Mouse (Mus musculus): ENCODE data around the gene Gm26992. TPM values are rescaled to one million over a fixed set of nuclear protein-coding genes. Genes with fewer than 3 reads are reported as not detected.

The Gm26992 gene
- polyA plus RNA-seq, 1 experiment from 2014 or later: not detected

GRCm38 (mm10) chrX:103499374-103499773 lies 77.6 kb downstream of the Gm26992 start:
- 91% methylated on average over 3 of the region's 3 CpGs for WGBS
- no peaks in the 10 kb centered on the region for H3K27me3 ChIP-seq (replicated peaks; ENCODE audit: control insufficient read depth, insufficient read depth, low read length)
- H3K27ac ChIP-seq (ENCODE audit: low read length): no peak overlapping the region
- no peaks in the 10 kb centered on the region; the same call in 1 of the 2 replicates for H3K4me1 ChIP-seq (ENCODE audit: control insufficient read depth, insufficient read depth, low read length)
- H3K4me3 ChIP-seq (ENCODE audit: low read length): no peak overlapping the region
- no peak overlapping the region for H3K4me2 ChIP-seq (ENCODE audit: low read depth, low read length)
- ATAC-seq: no peak
- no peak overlapping the region for H3K9ac ChIP-seq (ENCODE audit: low read depth, low read length)
- no peaks in the 10 kb centered on the region for H3K9me3 ChIP-seq (ENCODE audit: control insufficient read depth, low read length)
- no peaks in the 10 kb centered on the region; the same call in 1 of the 2 replicates for H3K36me3 ChIP-seq (ENCODE audit: control insufficient read depth, insufficient read depth, low read length)

DNA sequence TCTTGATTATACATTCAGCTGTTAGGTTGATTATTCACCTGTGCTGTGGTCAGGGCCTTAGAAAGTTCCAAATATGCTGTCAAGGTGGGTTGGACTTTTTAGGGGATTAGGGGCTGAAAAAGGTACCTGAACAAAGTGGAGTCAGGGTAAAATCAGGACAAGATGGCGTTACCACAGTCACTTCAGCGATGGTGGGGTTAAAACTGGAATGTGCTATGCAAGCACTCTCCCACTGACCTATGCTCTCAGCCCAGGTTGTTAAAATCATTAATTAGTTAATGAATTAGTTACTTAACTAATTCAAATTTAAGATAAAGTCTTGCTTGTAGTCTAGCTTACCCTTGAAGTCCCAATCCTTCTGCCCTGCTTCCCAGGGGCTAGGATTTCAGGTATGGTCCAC lies 78.3 kb downstream of the Gm26992 start:
- Histone ChIP-seq H3K4me2 (ENCODE audit: low read depth, low read length) (no peak overlapping the region), H3K4me3 (ENCODE audit: low read length) (no peak overlapping the region), H3K27ac (ENCODE audit: low read length) (no peak overlapping the region), H3K4me1 (ENCODE audit: control insufficient read depth, insufficient read depth, low read length) (no peaks in the 10 kb centered on the region), H3K9me3 (ENCODE audit: control insufficient read depth, low read length) (no peaks in the 10 kb centered on the region), H3K36me3 (ENCODE audit: control insufficient read depth, insufficient read depth, low read length) (no peaks in the 10 kb centered on the region; the same call in 1 of the 2 replicates), H3K9ac (ENCODE audit: low read depth, low read length) (no peak overlapping the region), H3K27me3 (replicated peaks; ENCODE audit: control insufficient read depth, insufficient read depth, low read length) (no peaks in the 10 kb centered on the region)
- ATAC-seq: no peak
- WGBS: 81% methylated on average over 2 of the region's 2 CpGs

GRCm38 (mm10) chrX:103508218-103508617 lies 86.4 kb downstream of the Gm26992 start:
- H3K4me3 ChIP-seq (ENCODE audit: low read length): no peak overlapping the region
- H3K27ac ChIP-seq (ENCODE audit: low read length): peak overlapping the region; percentile 68
- H3K4me2 ChIP-seq (ENCODE audit: low read depth, low read length): no peak overlapping the region
- no peaks in the 10 kb centered on the region for H3K9me3 ChIP-seq (ENCODE audit: control insufficient read depth, low read length)
- no peaks in the 10 kb centered on the region for H3K4me1 ChIP-seq (ENCODE audit: control insufficient read depth, insufficient read depth, low read length)
- no peak overlapping the region for H3K9ac ChIP-seq (ENCODE audit: low read depth, low read length)
- H3K27me3 ChIP-seq (replicated peaks; ENCODE audit: control insufficient read depth, insufficient read depth, low read length): no peaks in the 10 kb centered on the region
- ATAC-seq: peak; percentile 88
- 74% methylated on average over 4 of the region's 4 CpGs for WGBS
- peaks cover 2% of the 10 kb centered on the region; the same call in 1 of the 2 replicates for H3K36me3 ChIP-seq (ENCODE audit: control insufficient read depth, insufficient read depth, low read length)

GRCm38 (mm10) chrX:103509168-103510019 lies 87.6 kb downstream of the Gm26992 start:
- H3K4me3 ChIP-seq (ENCODE audit: low read length): no peak overlapping the region
- ATAC-seq: no peak
- H3K36me3 ChIP-seq (ENCODE audit: control insufficient read depth, insufficient read depth, low read length): peaks cover 2% of the 10 kb centered on the region; the same call in 1 of the 2 replicates
- H3K4me2 ChIP-seq (ENCODE audit: low read depth, low read length): no peak overlapping the region
- no peak overlapping the region for H3K27ac ChIP-seq (ENCODE audit: low read length)
- no peaks in the 10 kb centered on the region for H3K27me3 ChIP-seq (replicated peaks; ENCODE audit: control insufficient read depth, insufficient read depth, low read length)
- no peak overlapping the region for H3K9ac ChIP-seq (ENCODE audit: low read depth, low read length)
- H3K9me3 ChIP-seq (ENCODE audit: control insufficient read depth, low read length): no peaks in the 10 kb centered on the region
- H3K4me1 ChIP-seq (ENCODE audit: control insufficient read depth, insufficient read depth, low read length): no peaks in the 10 kb centered on the region
- WGBS: 83% methylated on average over 8 of the region's 8 CpGs

DNA sequence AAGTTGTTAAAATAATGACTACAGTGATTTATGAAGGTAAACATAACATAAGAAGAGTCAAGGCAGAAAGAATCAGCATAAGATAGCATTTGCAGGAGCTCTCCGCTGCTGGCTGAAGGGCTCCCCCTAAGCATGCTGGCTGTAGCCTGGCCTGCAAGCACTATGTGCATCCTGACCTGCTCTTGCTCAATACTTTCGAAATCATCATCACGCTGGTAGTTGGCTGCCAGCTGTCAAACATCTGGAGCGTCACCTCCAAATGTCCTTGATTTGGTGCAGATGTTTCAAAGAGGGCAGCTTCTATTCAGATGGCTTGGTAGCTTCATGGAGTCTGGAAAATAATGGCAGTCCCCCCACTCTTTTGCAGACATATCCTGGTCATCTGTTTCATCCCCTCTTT lies 93.0 kb downstream of the Gm26992 start:
- H3K9me3 ChIP-seq (ENCODE audit: control insufficient read depth, low read length): no peaks in the 10 kb centered on the region
- H3K4me2 ChIP-seq (ENCODE audit: low read depth, low read length): no peak overlapping the region
- no peak overlapping the region for H3K9ac ChIP-seq (ENCODE audit: low read depth, low read length)
- peak; percentile 60 for ATAC-seq
- 41% methylated on average over 4 of the region's 4 CpGs for WGBS
- no peak overlapping the region for H3K27ac ChIP-seq (ENCODE audit: low read length)
- H3K36me3 ChIP-seq (ENCODE audit: control insufficient read depth, insufficient read depth, low read length): no peaks in the 10 kb centered on the region
- no peak overlapping the region for H3K4me3 ChIP-seq (ENCODE audit: low read length)
- peaks cover 3% of the 10 kb centered on the region; the same call in 1 of the 2 replicates for H3K4me1 ChIP-seq (ENCODE audit: control insufficient read depth, insufficient read depth, low read length)
- H3K27me3 ChIP-seq (replicated peaks; ENCODE audit: control insufficient read depth, insufficient read depth, low read length): no peaks in the 10 kb centered on the region

DNA sequence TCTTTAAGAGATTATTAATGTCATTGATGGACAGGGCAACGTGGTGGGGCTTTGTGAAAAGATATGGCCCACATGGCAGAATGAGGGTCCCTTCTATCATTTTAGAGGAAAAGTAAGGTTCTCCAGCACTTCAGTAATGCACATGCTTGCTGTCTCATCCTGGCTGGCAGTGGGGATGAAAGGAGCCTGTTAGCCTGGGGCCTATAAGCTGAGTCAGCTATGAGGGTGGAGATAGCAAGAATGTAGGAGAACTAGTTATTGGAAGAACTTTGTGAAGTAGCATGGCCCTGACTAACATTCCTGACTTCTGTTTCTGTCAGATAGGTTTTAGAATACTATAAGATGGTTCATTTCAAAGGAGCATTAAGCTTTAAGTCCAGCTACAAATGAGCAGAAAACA lies 93.5 kb downstream of the Gm26992 start:
- H3K27ac ChIP-seq (ENCODE audit: low read length): no peak overlapping the region

GRCm38 (mm10) chrX:103518798-103519197 lies 97.0 kb downstream of the Gm26992 start:
- Histone ChIP-seq H3K4me1 (ENCODE audit: control insufficient read depth, insufficient read depth, low read length) (peaks cover 3% of the 10 kb centered on the region; the same call in 1 of the 2 replicates), H3K4me3 (ENCODE audit: low read length) (no peak overlapping the region), H3K4me2 (ENCODE audit: low read depth, low read length) (no peak overlapping the region), H3K27me3 (replicated peaks; ENCODE audit: control insufficient read depth, insufficient read depth, low read length) (no peaks in the 10 kb centered on the region), H3K9me3 (ENCODE audit: control insufficient read depth, low read length) (no peaks in the 10 kb centered on the region), H3K9ac (ENCODE audit: low read depth, low read length) (no peak overlapping the region), H3K36me3 (ENCODE audit: control insufficient read depth, insufficient read depth, low read length) (no peaks in the 10 kb centered on the region), H3K27ac (ENCODE audit: low read length) (no peak overlapping the region)
- no peak for ATAC-seq
- 94% methylated on average over 2 of the region's 2 CpGs for WGBS

More for the DNA sequence above, 93.5 kb downstream of the Gm26992 start:
- no peaks in the 10 kb centered on the region for H3K27me3 ChIP-seq (replicated peaks; ENCODE audit: control insufficient read depth, insufficient read depth, low read length)
- H3K4me3 ChIP-seq (ENCODE audit: low read length): no peak overlapping the region
- no peak overlapping the region for H3K4me2 ChIP-seq (ENCODE audit: low read depth, low read length)
- 73% methylated on average over 1 of the region's 1 CpGs for WGBS
- peaks cover 3% of the 10 kb centered on the region; the same call in 1 of the 2 replicates for H3K4me1 ChIP-seq (ENCODE audit: control insufficient read depth, insufficient read depth, low read length)
- no peaks in the 10 kb centered on the region for H3K36me3 ChIP-seq (ENCODE audit: control insufficient read depth, insufficient read depth, low read length)
- ATAC-seq: peak; percentile 77
- H3K9me3 ChIP-seq (ENCODE audit: control insufficient read depth, low read length): no peaks in the 10 kb centered on the region
- H3K9ac ChIP-seq (ENCODE audit: low read depth, low read length): no peak overlapping the region

- Histone ChIP-seq H3K27me3 (replicated peaks; ENCODE audit: control insufficient read depth, insufficient read depth, low read length) (no peaks in the 10 kb centered on the region), H3K9ac (ENCODE audit: low read depth, low read length) (no peak overlapping the region), H3K27ac (ENCODE audit: low read length) (no peak overlapping the region), H3K4me2 (ENCODE audit: low read depth, low read length) (no peak overlapping the region), H3K9me3 (ENCODE audit: control insufficient read depth, low read length) (no peaks in the 10 kb centered on the region), H3K4me3 (ENCODE audit: low read length) (no peak overlapping the region), H3K4me1 (ENCODE audit: control insufficient read depth, insufficient read depth, low read length) (peaks cover 3% of the 10 kb centered on the region; the same call in 1 of the 2 replicates), H3K36me3 (ENCODE audit: control insufficient read depth, insufficient read depth, low read length) (no peaks in the 10 kb centered on the region)
- ATAC-seq: no peak
- WGBS: 74% methylated on average over 3 of the region's 3 CpGs
Measured at GRCm38 (mm10) chrX:103519547-103519946, 97.7 kb downstream of the Gm26992 start.

- ATAC-seq: no peak
- WGBS: 68% methylated on average over 4 of the region's 4 CpGs
- Histone ChIP-seq H3K4me1 (ENCODE audit: control insufficient read depth, insufficient read depth, low read length) (no peaks in the 10 kb centered on the region), H3K9ac (ENCODE audit: low read depth, low read length) (no peak overlapping the region), H3K4me2 (ENCODE audit: low read depth, low read length) (no peak overlapping the region), H3K4me3 (ENCODE audit: low read length) (no peak overlapping the region), H3K9me3 (ENCODE audit: control insufficient read depth, low read length) (no peaks in the 10 kb centered on the region), H3K27me3 (replicated peaks; ENCODE audit: control insufficient read depth, insufficient read depth, low read length) (no peaks in the 10 kb centered on the region), H3K36me3 (ENCODE audit: control insufficient read depth, insufficient read depth, low read length) (no peaks in the 10 kb centered on the region), H3K27ac (ENCODE audit: low read length) (no peak overlapping the region)
Measured at GRCm38 (mm10) chrX:103521221-103521716, 99.5 kb downstream of the Gm26992 start.

Data from intestine, embryonic 16.5 days (tissue).